Mouse (Mus musculus): Measurements from ENCODE around the gene Lrrc4c. TPM values are rescaled to one million over a fixed set of nuclear protein-coding genes. Genes with fewer than 3 reads are reported as not detected.

Lrrc4c gene
- polyA plus RNA-seq, 1 experiment from 2014 or later: 38.0 TPM

GRCm38 (mm10) chr2:96401186-96401811 lies 83.3 kb downstream of the Lrrc4c start:
- peak; percentile 55; the same call in 1 of the 2 replicates for ATAC-seq (ENCODE audit: low FRiP score)
- H3K27me3 ChIP-seq (replicated peaks): no peaks in the 10 kb centered on the region
- no peak overlapping the region for H3K9ac ChIP-seq (replicated peaks)
- H3K9me3 ChIP-seq (replicated peaks): no peaks in the 10 kb centered on the region
- H3K27ac ChIP-seq (replicated peaks): no peak overlapping the region
- WGBS: 93% methylated on average over 1 of the region's 1 CpGs
- no peak overlapping the region for H3K4me3 ChIP-seq (replicated peaks)
- H3K36me3 ChIP-seq: no peaks in the 10 kb centered on the region
- H3K4me1 ChIP-seq: no peaks in the 10 kb centered on the region
- H3K4me2 ChIP-seq: no peak overlapping the region

- WGBS: 73% methylated on average over 2 of the region's 2 CpGs
- Histone ChIP-seq H3K36me3 (no peaks in the 10 kb centered on the region), H3K4me2 (no peak overlapping the region), H3K4me1 (no peaks in the 10 kb centered on the region), H3K9ac (replicated peaks) (no peak overlapping the region), H3K27ac (replicated peaks) (no peak overlapping the region), H3K4me3 (replicated peaks) (no peak overlapping the region), H3K9me3 (replicated peaks) (no peaks in the 10 kb centered on the region), H3K27me3 (replicated peaks) (no peaks in the 10 kb centered on the region)
- ATAC-seq (ENCODE audit: low FRiP score): no peak
These were observed 84.5 kb downstream of the Lrrc4c start for GRCm38 (mm10) chr2:96402514-96402913.

DNA sequence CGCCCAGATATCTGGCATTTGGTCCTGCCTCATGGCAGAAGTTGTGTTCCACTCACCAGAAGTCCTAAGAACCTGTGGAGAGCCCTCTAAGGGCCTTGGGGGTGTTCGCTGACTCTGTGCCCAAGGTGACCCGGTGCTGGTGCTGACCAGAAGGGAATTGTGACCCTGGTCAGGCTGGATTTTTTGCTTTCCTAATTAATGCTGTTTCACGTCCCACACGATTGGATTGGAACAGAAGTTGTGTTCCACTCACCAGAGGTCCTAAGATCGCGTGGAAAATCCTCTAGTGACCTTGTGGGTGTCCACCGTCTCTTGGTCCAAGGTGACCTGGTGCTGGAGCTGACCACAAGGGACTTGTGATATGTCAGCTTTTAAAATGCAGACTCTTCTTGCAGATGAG lies 88.9 kb downstream of the Lrrc4c start:
- Histone ChIP-seq H3K9me3 (replicated peaks) (no peaks in the 10 kb centered on the region), H3K36me3 (no peaks in the 10 kb centered on the region), H3K27me3 (replicated peaks) (no peaks in the 10 kb centered on the region), H3K27ac (replicated peaks) (no peak overlapping the region), H3K9ac (replicated peaks) (no peak overlapping the region), H3K4me3 (replicated peaks) (no peak overlapping the region), H3K4me2 (no peak overlapping the region), H3K4me1 (no peaks in the 10 kb centered on the region)
- WGBS: 96% methylated on average over 8 of the region's 8 CpGs
- no peak for ATAC-seq (ENCODE audit: low FRiP score)

DNA sequence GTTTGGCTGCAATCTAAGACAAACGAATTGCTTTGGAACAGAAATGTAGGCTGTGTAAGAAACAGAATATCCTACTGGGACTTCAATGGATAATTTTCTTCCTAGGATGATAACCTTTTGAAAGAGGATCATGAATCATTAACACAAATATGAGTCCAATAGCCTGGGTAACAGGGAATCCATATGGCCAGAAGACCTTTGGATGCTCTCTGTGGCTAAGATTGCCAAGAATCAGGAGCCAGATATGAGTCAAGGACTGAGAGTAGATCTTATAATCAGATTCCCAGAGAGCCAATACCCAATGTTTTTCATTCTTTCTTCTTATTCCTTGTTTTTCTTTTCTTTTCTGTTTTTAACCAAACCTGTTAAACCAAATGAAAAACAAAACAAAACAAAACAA lies 93.2 kb downstream of the Lrrc4c start:
- H3K36me3 ChIP-seq: no peaks in the 10 kb centered on the region
- no peak overlapping the region for H3K4me2 ChIP-seq
- ATAC-seq (ENCODE audit: low FRiP score): no peak
- no peak overlapping the region for H3K27ac ChIP-seq (replicated peaks)
- H3K9me3 ChIP-seq (replicated peaks): no peaks in the 10 kb centered on the region
- H3K4me1 ChIP-seq: no peaks in the 10 kb centered on the region
- no peak overlapping the region for H3K9ac ChIP-seq (replicated peaks)
- WGBS: 90% methylated on average over 1 of the region's 1 CpGs
- H3K27me3 ChIP-seq (replicated peaks): no peaks in the 10 kb centered on the region
- H3K4me3 ChIP-seq (replicated peaks): no peak overlapping the region

GRCm38 (mm10) chr2:96461566-96461965 lies 143.6 kb downstream of the Lrrc4c start:
- H3K27ac ChIP-seq (replicated peaks): no peak overlapping the region
- no peaks in the 10 kb centered on the region for H3K4me1 ChIP-seq
- ATAC-seq (ENCODE audit: low FRiP score): no peak
- H3K36me3 ChIP-seq: no peaks in the 10 kb centered on the region
- H3K27me3 ChIP-seq (replicated peaks): no peaks in the 10 kb centered on the region
- H3K9me3 ChIP-seq (replicated peaks): no peaks in the 10 kb centered on the region
- no peak overlapping the region for H3K4me2 ChIP-seq
- H3K4me3 ChIP-seq (replicated peaks): no peak overlapping the region
- no peak overlapping the region for H3K9ac ChIP-seq (replicated peaks)

- H3K9ac ChIP-seq (replicated peaks): no peak overlapping the region
- no peak overlapping the region for H3K4me3 ChIP-seq (replicated peaks)
- H3K4me2 ChIP-seq: no peak overlapping the region; the same call in 1 of the 2 replicates
- no peaks in the 10 kb centered on the region for H3K9me3 ChIP-seq (replicated peaks)
- H3K27me3 ChIP-seq (replicated peaks): no peaks in the 10 kb centered on the region
- H3K27ac ChIP-seq (replicated peaks): no peak overlapping the region
- 31% methylated on average over 6 of the region's 6 CpGs for WGBS
- no peaks in the 10 kb centered on the region for H3K36me3 ChIP-seq
- no peaks in the 10 kb centered on the region for H3K4me1 ChIP-seq
- ATAC-seq (ENCODE audit: low FRiP score): peak; percentile 14; the same call in 1 of the 2 replicates
These were observed 157.7 kb downstream of the Lrrc4c start for GRCm38 (mm10) chr2:96475674-96476073.

DNA sequence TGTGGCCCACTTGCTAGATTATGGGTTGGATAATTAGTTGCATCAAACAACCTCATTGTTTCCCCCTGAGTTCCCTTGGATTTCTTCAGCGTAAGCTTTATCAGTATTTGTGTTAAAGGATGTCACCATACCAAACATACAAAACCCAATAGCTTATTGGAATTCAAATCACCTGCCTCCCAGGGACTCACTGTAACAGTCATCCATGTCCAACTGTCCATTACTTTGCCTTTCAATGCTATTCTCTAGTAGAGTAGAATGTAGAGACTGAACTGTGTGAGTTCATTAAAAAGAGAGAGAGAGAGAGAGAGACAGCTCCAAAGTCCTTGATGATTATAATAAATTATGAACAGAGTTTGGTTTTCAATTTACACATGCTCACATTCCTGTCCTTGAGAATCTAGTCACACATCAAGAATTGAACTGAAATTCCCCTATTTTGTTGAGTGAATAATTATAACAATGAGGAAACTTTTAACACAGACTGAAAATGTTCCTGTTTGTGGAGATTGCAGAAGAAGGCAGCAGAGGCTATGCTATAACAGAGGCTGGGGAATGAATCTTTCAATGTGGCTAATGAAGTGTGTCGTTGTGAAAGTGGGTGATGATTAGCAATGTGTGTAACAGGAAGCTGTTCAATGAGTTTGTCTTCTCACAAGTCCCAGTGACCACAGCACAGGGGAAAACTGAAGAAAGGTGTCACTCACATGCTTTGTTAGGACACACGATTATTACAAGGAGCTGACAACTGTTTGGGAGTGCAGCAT lies 181.3 kb downstream of the Lrrc4c start:
- H3K9me3 ChIP-seq (replicated peaks): no peaks in the 10 kb centered on the region
- no peaks in the 10 kb centered on the region for H3K27me3 ChIP-seq (replicated peaks)
- no peak overlapping the region for H3K27ac ChIP-seq (replicated peaks)
- H3K4me2 ChIP-seq: no peak overlapping the region
- H3K36me3 ChIP-seq: no peaks in the 10 kb centered on the region
- H3K4me1 ChIP-seq: peaks cover 7% of the 10 kb centered on the region; the same call in 1 of the 2 replicates
- no peak overlapping the region for H3K4me3 ChIP-seq (replicated peaks)
- WGBS: 53% methylated on average over 3 of the region's 3 CpGs
- H3K9ac ChIP-seq (replicated peaks): no peak overlapping the region
- ATAC-seq (ENCODE audit: low FRiP score): no peak

- ATAC-seq (ENCODE audit: low FRiP score): peak; percentile 69
- Histone ChIP-seq H3K9ac (replicated peaks) (no peak overlapping the region), H3K4me1 (peaks cover 7% of the 10 kb centered on the region; the same call in 1 of the 2 replicates), H3K9me3 (replicated peaks) (no peaks in the 10 kb centered on the region), H3K36me3 (no peaks in the 10 kb centered on the region), H3K4me3 (replicated peaks) (no peak overlapping the region), H3K4me2 (no peak overlapping the region), H3K27ac (replicated peaks) (no peak overlapping the region), H3K27me3 (replicated peaks) (no peaks in the 10 kb centered on the region)
- WGBS: 21% methylated on average over 6 of the region's 6 CpGs
These were observed 186.2 kb downstream of the Lrrc4c start for GRCm38 (mm10) chr2:96504140-96504539.

GRCm38 (mm10) chr2:96505641-96506040 lies 187.7 kb downstream of the Lrrc4c start:
- no peak overlapping the region for H3K27ac ChIP-seq (replicated peaks)
- no peak overlapping the region for H3K9ac ChIP-seq (replicated peaks)
- no peak overlapping the region for H3K4me2 ChIP-seq
- H3K27me3 ChIP-seq (replicated peaks): no peaks in the 10 kb centered on the region
- no peaks in the 10 kb centered on the region for H3K36me3 ChIP-seq
- no peak overlapping the region for H3K4me3 ChIP-seq (replicated peaks)
- 60% methylated on average over 1 of the region's 1 CpGs for WGBS
- ATAC-seq (ENCODE audit: low FRiP score): no peak
- H3K4me1 ChIP-seq: peaks cover 7% of the 10 kb centered on the region; the same call in 1 of the 2 replicates
- no peaks in the 10 kb centered on the region for H3K9me3 ChIP-seq (replicated peaks)

DNA sequence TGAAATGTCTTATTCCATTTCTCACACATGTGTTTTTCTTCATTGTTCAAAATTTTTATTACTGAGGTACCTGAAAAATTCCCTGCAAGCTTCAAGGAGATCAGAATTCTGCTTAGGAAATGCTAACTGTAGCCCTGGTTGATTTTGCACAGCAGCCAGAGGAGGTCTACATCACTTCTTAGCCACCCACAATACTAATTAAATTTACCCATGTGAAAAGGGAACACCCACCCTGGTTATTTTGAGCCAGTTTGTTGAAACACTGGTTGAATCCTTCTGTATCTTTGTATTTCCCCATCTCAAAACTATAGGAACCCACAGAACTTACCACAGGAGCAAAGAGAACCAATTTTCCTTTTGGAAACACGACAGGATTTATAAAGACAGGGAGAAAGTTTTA lies 191.0 kb downstream of the Lrrc4c start:
- Histone ChIP-seq H3K27me3 (replicated peaks) (no peaks in the 10 kb centered on the region), H3K4me3 (replicated peaks) (no peak overlapping the region), H3K9me3 (replicated peaks) (no peaks in the 10 kb centered on the region), H3K36me3 (no peaks in the 10 kb centered on the region), H3K4me1 (0 out of 2 replicates have a peak, but pooled peaks cover 2% of the 10 kb centered on the region), H3K4me2 (no peak overlapping the region), H3K9ac (replicated peaks) (no peak overlapping the region), H3K27ac (replicated peaks) (no peak overlapping the region)
- ATAC-seq (ENCODE audit: low FRiP score): no peak
- 69% methylated on average over 1 of the region's 1 CpGs for WGBS

DNA sequence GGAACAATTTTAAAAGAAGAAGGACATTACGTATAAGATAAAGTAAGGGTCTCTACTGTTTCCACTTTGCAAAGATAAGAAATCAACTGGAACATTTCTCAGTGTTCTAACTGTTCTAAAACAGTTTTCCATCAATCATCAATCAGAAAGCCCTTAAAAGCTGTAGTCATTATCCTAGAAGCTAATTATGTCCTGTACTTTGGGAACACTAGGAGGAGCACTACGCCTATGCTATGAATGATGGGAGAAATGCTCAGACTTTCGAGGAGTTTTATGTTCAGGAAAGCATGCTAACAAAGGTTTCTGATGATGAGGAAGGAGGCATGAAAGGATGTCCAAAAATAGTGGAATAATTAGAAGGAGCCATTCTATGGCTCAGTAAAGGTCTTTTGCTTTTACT lies 219.5 kb downstream of the Lrrc4c start:
- Histone ChIP-seq H3K27me3 (replicated peaks) (no peaks in the 10 kb centered on the region), H3K4me1 (no peaks in the 10 kb centered on the region), H3K9me3 (replicated peaks) (no peaks in the 10 kb centered on the region), H3K27ac (replicated peaks) (no peak overlapping the region), H3K9ac (replicated peaks) (no peak overlapping the region), H3K4me2 (no peak overlapping the region), H3K36me3 (no peaks in the 10 kb centered on the region), H3K4me3 (replicated peaks) (no peak overlapping the region)
- ATAC-seq (ENCODE audit: low FRiP score): no peak
- WGBS: 75% methylated on average over 3 of the region's 3 CpGs

GRCm38 (mm10) chr2:96547171-96547570 lies 229.2 kb downstream of the Lrrc4c start:
- Histone ChIP-seq H3K9ac (replicated peaks) (no peak overlapping the region), H3K4me2 (no peak overlapping the region), H3K36me3 (no peaks in the 10 kb centered on the region), H3K4me1 (no peaks in the 10 kb centered on the region), H3K27ac (replicated peaks) (no peak overlapping the region), H3K9me3 (replicated peaks) (no peaks in the 10 kb centered on the region), H3K4me3 (replicated peaks) (no peak overlapping the region), H3K27me3 (replicated peaks) (no peaks in the 10 kb centered on the region)
- ATAC-seq (ENCODE audit: low FRiP score): no peak
- 72% methylated on average over 1 of the region's 1 CpGs for WGBS

All from neural tube, embryonic 15.5 days (tissue).